Mouse (Mus musculus): ENCODE measurements around the gene Syce1.

DNA sequence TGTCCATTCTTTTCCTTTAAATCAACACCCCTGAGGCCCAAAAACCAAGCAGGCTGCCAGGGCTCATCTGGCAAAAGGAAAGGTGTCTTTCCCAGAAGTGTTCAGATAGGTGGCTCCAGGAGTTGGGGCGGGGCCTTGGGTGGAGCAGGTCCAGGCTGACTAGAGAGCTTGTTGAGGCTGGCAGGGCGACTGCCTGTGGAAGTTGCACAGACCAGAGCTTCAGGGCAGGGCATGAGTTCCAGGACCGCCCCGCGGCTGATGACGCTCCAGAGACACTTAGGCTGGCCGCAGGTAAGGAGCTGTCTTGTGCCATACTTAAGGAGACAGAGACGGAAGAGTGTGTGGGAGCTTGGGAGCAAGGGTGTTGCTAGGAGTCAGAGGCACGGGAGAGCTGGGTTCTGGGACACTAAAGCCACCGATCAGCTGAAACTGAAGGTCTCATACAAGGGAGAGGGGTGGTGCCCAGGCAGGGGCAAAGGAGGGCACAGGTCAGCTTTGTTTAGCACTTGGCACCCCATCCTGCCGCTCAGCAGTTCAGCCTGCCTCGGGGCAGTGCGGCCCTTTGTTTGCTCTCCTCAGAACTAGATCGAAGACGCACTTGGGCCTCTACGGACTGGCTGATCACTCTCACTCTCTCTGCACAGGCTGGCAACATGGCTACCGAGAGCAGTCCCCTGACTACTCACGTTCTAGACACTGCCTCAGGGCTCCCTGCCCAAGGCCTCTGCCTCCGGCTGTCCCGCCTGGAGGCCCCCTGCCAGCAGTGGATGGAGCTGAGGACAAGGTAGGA, 47.5 kb upstream of the Syce1 start, which contains the start of gene Urah:
- TF ChIP-seq POLR2A (IDR thresholded peaks at IDR 0.05; ENCODE audit: insufficient read depth, low read depth, low read length) (no peak), CTCF (IDR thresholded peaks at IDR 0.05; ENCODE audit: insufficient read depth, low read depth, low read length) (no peak)

Data from olfactory bulb, adult 2 months (tissue).